Mouse (Mus musculus): ENCODE results near the gene Osgin1.

DNA sequence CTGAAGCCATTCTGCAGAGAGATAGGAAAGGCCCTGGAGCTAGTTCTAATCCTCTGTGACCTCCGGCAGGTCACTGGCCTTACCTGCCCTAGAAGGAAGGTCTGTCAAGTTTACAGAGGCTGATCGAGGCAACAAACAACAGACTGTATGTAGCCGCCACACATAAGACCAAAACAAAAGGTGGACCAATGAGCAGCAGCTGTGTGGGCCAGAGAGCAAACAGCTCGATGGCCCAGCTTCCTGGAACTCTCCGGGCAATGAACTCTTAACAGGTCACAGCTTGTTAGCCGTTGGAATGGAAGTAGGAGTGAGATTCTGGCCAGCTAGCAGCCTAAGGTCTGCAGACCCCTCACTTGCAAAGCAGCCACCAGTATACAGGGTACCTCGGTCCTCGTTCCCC lies 3.7 kb upstream of the Osgin1 start:
- TF ChIP-seq CTCF (IDR thresholded peaks at IDR 0.05; ENCODE audit: borderline replicate concordance, extremely low read depth, insufficient read depth, insufficient read length) (no peak), POLR2A (IDR thresholded peaks at IDR 0.05; ENCODE audit: borderline replicate concordance, extremely low read depth, insufficient read depth, insufficient read length, poor library complexity, severe bottlenecking) (no peak)
